Mouse (Mus musculus): ENCODE results near the gene 1700084M14Rik. TPM values are rescaled to one million over a fixed set of nuclear protein-coding genes. Genes with fewer than 3 reads are reported as not detected.
"Not testable (repeated sequence)": the region's sequence is repeated elsewhere in the genome, so short reads cannot be mapped to it uniquely, and the experiment has no call there.

The 1700084M14Rik gene
- not detected for polyA plus RNA-seq (2017; shearing (Covaris generic))

GRCm38 (mm10) chrX:91575811-91576210 is at the start of gene 1700084M14Rik:
Gene 1700084M14Rik (minus strand): TSS chrX:91575911.
- not testable (repeated sequence) for ATAC-seq

Other genes starting within 250 kb of the 1700084M14Rik start
- not detected for gene Mageb2, start 244.2 kb downstream of the 1700084M14Rik start, polyA plus RNA-seq (2017; shearing (Covaris generic))
- not detected for gene Gm5072, start 183.4 kb downstream of the 1700084M14Rik start, polyA plus RNA-seq (2017; shearing (Covaris generic))
- not detected for gene Gm8914, start 95.8 kb downstream of the 1700084M14Rik start, polyA plus RNA-seq (2017; shearing (Covaris generic))
- not detected for gene Gm14781, start 56.3 kb upstream of the 1700084M14Rik start, polyA plus RNA-seq (2017; shearing (Covaris generic))
- not detected for gene Mageb5, start 207.1 kb upstream of the 1700084M14Rik start, polyA plus RNA-seq (2017; shearing (Covaris generic))

Data from inflammation-experienced regulatory T-cells, adult 6 months (primary cell).